13 mouse cellular contexts compared by ENCODE assay signal in the genomic region with DNA sequence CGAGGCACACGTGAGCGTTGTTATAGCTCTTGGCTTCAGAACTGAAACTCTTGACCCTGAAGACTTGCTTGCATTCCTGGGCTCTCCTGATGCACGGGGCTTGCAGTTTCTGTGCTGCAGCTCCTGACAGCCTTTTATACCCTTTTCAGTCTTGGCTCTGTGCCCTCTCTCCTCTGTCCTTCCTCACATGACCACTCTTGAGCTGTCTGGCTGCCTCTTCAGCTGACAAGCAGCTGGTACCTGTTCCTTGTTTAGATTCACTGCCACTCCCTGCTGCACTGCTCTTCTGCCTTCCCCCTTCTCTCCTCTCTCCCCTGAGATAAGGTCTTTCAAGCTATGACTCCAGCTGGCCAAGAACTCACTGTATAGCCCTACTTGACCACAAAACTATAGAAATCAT.
"Had no signal": no experiment of that assay in that cellular context is flagged by ENCODE, and none has a peak within 500 bp of the region (broad histone marks: within the 10 kb centered on the region; RNA-seq: fewer than 3 reads in every experiment).

No protein-coding gene starts in this region.

- H3K27me3 ChIP-seq: midbrain, embryonic 13.5 days; stomach, embryonic 15.5 days had no signal

- DNase-seq: kidney, postnatal 10 days; lung, adult 2 months; lung, postnatal 10 days; right cerebral cortex, postnatal 14 days; thymus, adult 2 months; thymus, postnatal 25 days had no signal

- H3K4me2 ChIP-seq: liver, embryonic 11.5 days; liver, embryonic 15.5 days; midbrain, embryonic 13.5 days; stomach, embryonic 15.5 days had no signal

- H3K27ac ChIP-seq: left cerebral cortex, adult 2 months; limb, embryonic 10.5 days; liver, embryonic 15.5 days; macrophage; midbrain, embryonic 13.5 days; stomach, embryonic 15.5 days had no signal

- ATAC-seq: midbrain, embryonic 13.5 days had no signal

- H3K36me3 ChIP-seq: liver, embryonic 15.5 days; midbrain, embryonic 13.5 days; stomach, embryonic 15.5 days had no signal

- H3K9ac ChIP-seq: liver, embryonic 15.5 days; midbrain, embryonic 13.5 days; stomach, embryonic 15.5 days had no signal

- H3K4me3 ChIP-seq: left cerebral cortex, adult 2 months; limb, embryonic 10.5 days; liver, embryonic 15.5 days; midbrain, embryonic 13.5 days; stomach, embryonic 15.5 days had no signal

- H3K9me3 ChIP-seq: limb, embryonic 10.5 days; liver, embryonic 15.5 days; midbrain, embryonic 13.5 days; stomach, embryonic 15.5 days had no signal
